Mouse (Mus musculus) layer of hippocampus, postnatal 10 days (tissue): ENCODE data around the gene Pagr1b. TPM values are rescaled to one million over a fixed set of nuclear protein-coding genes. Genes with fewer than 3 reads are reported as not detected.

Experiments used
- DNase-seq, 2 experiments: peaks; one replicate each; pipeline ENCODE4 v3.0.0; 2021; ENCODE audit warnings: low spot score in 2 of 2
- total RNA-seq, 2 experiments: library from RNA; stranded (reverse); gene quantifications; 2 replicates each; pipeline ENCODE4 v1.2.3; 2021

Gene Pagr1b
- total RNA-seq, 2 experiments from 2014 or later = 0.62 TPM; not detected in 1

- DNase-seq = no peak
Observed at GRCm38 (mm10) chr7:127003620-127004019, 12.7 kb downstream of the Pagr1b start.

GRCm38 (mm10) chr7:126999568-126999967, 16.7 kb downstream of the Pagr1b start:
- DNase-seq = no peak

GRCm38 (mm10) chr7:126996449-126996848, 19.8 kb downstream of the Pagr1b start:
- no peak for DNase-seq

- DNase-seq = no peak
Observed at GRCm38 (mm10) chr7:126988816-126989215, 27.5 kb downstream of the Pagr1b start.

- DNase-seq = peak; percentile 29 to 46
Observed at GRCm38 (mm10) chr7:126986319-126986718, 30.0 kb downstream of the Pagr1b start.

- DNase-seq = no peak
Observed at GRCm38 (mm10) chr7:126984667-126985444, 31.4 kb downstream of the Pagr1b start.

GRCm38 (mm10) chr7:126983113-126983512, 33.2 kb downstream of the Pagr1b start:
- no peak for DNase-seq

- DNase-seq = no peak
Observed at GRCm38 (mm10) chr7:126982054-126982453, 34.2 kb downstream of the Pagr1b start.

GRCm38 (mm10) chr7:126981601-126982000, 34.7 kb downstream of the Pagr1b start:
- no peak for DNase-seq

GRCm38 (mm10) chr7:126978841-126979240, 37.4 kb downstream of the Pagr1b start:
- DNase-seq = no peak

- no peak for DNase-seq
Observed at GRCm38 (mm10) chr7:126976878-126977459, 39.3 kb downstream of the Pagr1b start.

- peak; percentile 98 for DNase-seq
Observed at GRCm38 (mm10) chr7:126975950-126976866, 40.1 kb downstream of the Pagr1b start, which contains the start of gene Cdiptos. TSS of gene Cdiptos (minus strand) at chr7:126976098.

GRCm38 (mm10) chr7:126975893-126975949, 40.6 kb downstream of the Pagr1b start, which contains the start of gene Cdipt:
TSS of gene Cdipt (plus strand) at chr7:126975914.
- DNase-seq = no peak

- DNase-seq = no peak
Observed at GRCm38 (mm10) chr7:126975493-126975892, 40.8 kb downstream of the Pagr1b start.

GRCm38 (mm10) chr7:126967361-126967760, 48.9 kb downstream of the Pagr1b start:
- no peak for DNase-seq

GRCm38 (mm10) chr7:126965568-126965967, 50.7 kb downstream of the Pagr1b start:
- DNase-seq = no peak

- DNase-seq = peak in 1 of 2 experiments; percentile 44
Observed at GRCm38 (mm10) chr7:126963548-126964286, 52.6 kb downstream of the Pagr1b start.

GRCm38 (mm10) chr7:126961965-126962364, 54.3 kb downstream of the Pagr1b start:
- no peak for DNase-seq

GRCm38 (mm10) chr7:126961095-126961494, 55.2 kb downstream of the Pagr1b start:
- no peak for DNase-seq

- DNase-seq = no peak
Observed at GRCm38 (mm10) chr7:126959780-126960179, 56.5 kb downstream of the Pagr1b start.

GRCm38 (mm10) chr7:126955125-126955524, 61.2 kb downstream of the Pagr1b start:
- DNase-seq = no peak
